Mouse (Mus musculus) left cerebral cortex, postnatal 4 days (tissue): ENCODE results near the gene Spata13. TPM values are rescaled to one million over a fixed set of nuclear protein-coding genes. Genes with fewer than 3 reads are reported as not detected.

ENCODE experiments used
- DNase-seq: peaks from one replicate; pipeline ENCODE4 v3.0.0-alpha.2; 2022
- intact Hi-C: fragments of 180-260 bp; cut with DNase I; formaldehyde crosslinking; loops from one replicate; pipeline ENCODE4 v1.15.1; 2025
- total RNA-seq, 2 experiments: library from RNA; stranded (reverse); gene quantifications; 2 replicates each; pipeline ENCODE4 v1.2.3; 2021

Gene Spata13
- total RNA-seq, 2 experiments from 2014 or later: 19.2 to 22.3 TPM

DNA sequence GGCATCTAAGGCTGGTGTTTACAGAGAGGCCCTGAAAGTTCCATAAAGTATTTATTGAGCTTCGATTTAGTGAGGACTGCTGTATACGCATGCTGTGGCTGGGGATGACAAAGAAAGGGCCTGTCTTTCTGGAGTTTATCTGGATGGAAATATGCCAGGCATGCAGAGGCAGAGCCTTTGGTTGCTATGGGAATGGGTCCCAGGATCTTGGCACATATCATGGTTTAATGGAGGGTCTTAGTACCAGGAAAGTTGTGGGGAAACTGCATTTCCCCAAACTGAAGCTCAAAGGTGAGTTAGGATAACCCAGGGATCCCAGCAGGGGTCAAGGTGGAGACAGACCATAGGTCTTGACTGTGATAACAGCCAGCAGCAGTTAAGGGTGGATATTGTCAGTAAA, 37.7 kb downstream of the Spata13 start:
- DNase-seq: no peak
- intact Hi-C loops: no loop called here

DNA sequence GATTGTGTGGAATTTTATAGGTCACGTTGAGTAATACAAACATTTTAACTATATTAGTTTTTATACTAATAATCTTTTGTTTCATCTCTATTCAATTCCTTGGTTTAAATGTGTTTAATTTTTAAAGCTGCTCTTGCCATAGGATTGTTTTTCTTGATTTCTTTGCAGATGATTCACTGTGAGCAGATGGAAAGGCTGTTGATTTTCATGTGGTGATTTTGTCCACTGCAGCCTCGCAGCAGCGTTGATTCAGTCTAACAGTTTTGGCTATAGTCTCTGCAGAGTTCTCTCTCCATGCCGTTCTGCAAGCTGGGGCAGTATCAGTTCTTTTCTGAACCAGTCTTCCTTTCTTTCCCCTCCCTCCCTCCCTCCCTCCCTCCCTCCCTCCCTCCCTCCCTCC, 41.9 kb downstream of the Spata13 start:
- intact Hi-C loops: no loop called here
- DNase-seq: no peak

DNA sequence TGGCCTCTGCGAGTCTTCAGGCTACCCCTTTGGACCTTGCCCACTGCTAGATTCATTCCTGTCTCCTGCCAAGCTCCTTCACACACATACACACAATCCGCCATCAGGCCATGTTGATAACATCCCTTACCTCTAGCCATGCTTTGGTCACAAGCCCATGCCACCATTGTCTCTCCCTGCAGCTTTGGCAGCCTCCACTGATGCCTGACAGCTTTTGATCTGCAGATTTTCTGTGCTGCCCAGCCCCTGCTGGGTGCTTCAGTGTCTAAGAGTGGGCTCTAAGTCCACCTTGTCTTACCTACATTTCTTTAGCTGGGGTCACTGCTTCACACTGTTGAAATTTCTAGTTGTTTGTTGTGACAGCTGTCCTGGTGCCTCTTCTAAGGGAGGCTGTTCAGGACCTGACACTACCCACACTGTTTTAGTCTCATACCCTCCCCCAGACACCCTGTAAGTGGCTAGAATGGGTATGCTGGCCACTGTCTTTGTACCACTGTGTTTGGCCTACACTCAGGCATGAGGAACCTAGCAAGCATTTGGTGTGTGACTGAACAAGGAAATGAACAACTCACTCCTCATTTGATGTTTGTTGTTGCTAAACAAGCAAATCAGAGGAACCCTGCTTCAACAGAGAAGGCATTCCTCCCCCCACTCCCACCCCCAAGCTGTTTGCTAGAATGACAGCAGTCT, 43.0 kb downstream of the Spata13 start:
- no peak for DNase-seq

DNA sequence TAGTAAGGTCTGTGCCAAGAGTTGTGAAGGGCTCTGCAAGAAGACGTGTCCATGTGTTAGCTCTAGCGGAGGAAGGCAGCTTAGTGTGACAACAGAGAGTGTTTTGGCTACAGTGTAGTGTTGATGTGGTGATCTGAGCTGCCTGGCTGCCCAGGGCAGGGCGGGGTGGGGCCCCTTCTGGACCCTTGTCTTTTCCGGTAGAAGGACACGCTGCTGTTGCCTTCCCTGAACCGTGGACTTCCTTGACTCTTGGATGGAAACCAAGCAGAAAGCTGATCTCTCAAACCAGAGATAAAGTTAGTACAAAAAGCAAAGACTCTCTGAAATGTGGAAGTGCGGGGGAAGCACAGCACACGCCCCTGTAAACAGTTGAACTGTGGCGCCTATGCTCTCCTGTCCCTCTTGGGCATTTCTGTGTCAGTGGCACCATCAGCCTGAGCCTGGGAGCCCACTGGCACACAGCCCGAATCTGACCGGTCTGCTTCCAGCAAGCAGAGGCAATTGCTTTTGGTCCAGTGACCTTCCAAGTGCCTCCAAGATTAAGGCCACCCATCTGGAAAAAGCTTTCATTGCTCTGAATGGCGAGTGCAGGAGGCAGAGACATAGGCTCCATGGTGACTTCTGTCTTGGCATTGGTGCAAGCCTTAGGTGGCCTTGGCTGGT, 48.7 kb downstream of the Spata13 start:
- intact Hi-C loops: loop anchor here (10.0 kb wide), 1 partner anchor 308 kb away; the partner anchor contains the start of gene Amer2
- DNase-seq: peak; percentile 98

More for the DNA sequence above, 43.0 kb downstream of the Spata13 start:
- intact Hi-C loops: no loop called here

DNA sequence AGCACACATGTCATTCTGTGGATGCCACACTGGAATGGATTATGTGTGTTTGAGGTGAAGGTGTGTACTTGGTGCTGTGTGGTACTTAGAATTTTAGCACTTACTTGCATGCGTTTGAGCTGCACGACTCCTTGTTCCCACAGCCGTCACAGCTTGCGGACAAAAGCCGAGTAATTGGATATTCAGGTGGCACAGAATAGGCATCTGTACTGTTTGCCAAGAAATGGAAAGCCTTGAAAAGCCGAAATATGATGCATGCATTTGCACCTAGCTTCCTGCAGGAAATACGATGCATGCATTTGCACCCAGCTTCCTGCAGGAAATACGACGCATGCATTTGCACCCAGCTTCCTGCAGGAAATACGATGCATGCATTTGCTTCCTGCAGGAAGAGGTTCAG, 50.2 kb downstream of the Spata13 start:
- no peak for DNase-seq
- intact Hi-C loops: loop anchor here (10.0 kb wide), 1 partner anchor 309 kb away; the partner anchor contains the start of gene Amer2

DNA sequence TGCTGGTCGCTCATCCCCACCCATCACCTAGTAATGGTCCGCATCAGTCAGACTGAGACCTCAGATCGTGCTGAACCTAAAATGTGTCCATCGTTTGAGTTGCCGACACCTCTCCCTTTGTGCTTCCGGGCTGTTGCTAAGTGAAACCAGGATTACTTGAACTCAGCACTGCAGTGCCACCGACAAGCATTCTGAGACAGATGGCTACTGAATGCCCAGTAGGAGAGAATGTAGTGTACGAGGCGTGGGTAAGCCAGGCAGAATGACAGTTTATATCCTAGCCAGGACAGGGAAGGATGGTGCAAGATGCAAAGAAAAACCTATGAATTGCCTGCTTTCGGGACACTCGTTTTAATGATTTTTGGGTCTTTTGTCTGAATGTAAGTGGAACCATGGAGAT, 52.9 kb downstream of the Spata13 start:
- intact Hi-C loops: loop anchor here (10.0 kb wide), 1 partner anchor 312 kb away; the partner anchor contains the start of gene Amer2
- no peak for DNase-seq

DNA sequence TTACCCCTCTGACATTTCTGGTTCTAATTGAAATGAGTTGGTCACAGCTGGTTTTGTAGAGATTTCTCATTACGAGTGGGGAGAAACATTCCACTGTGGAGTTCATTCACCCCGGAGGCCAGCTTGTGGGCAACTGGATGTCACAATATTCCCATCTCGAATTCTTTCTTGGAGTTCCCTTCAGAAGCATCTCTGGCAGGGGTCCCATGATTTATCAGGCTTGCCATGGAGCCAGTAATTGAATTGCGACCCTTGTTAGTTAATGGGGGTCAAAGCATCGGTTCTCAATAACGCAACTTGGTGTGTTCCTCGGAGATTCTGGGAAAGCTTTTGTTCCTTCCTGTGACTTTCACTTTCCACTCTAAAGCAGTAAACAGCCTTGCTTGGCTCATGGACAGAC, 53.4 kb downstream of the Spata13 start:
- no peak for DNase-seq
- intact Hi-C loops: loop anchor here (10.0 kb wide), 1 partner anchor 312 kb away; the partner anchor contains the start of gene Amer2

DNA sequence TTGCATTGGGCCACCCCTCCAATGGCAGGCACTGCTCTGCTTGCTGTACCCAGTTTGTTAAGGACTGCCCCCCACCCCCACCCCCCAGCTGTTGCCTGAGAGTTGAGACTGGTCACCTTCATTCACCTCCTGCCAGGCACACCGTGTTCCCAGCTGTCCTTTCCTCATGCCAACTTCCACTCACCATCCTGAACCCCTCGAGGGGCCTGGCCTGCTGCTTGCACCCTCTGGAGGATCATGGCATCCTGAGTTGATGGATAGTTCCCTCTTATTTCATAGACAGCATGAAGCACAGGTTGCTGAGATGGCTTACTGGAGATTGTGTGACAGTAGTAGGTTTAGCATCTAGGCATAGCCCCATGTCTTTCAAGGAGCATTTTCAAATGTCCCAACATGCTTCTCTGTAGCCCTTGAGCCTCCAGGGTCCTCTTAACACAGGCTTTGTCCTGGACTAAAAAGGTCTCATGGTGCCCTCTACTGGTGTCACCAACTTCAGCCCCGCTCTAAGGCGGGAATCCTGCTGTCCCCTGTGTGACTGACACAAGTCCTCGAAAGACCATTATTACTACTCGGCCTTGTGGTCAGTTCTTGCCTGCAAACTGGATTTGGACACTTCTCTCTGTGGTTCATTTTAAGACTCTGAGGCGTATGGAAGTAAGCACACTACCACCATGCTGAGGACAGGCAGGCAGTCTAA, 54.9 kb downstream of the Spata13 start:
- peak; percentile 77 for DNase-seq
- intact Hi-C loops: loop anchor here (2.0 to 10.0 kb wide), 2 partner anchors 164 to 314 kb away; partner anchors contain the start of gene Amer2

DNA sequence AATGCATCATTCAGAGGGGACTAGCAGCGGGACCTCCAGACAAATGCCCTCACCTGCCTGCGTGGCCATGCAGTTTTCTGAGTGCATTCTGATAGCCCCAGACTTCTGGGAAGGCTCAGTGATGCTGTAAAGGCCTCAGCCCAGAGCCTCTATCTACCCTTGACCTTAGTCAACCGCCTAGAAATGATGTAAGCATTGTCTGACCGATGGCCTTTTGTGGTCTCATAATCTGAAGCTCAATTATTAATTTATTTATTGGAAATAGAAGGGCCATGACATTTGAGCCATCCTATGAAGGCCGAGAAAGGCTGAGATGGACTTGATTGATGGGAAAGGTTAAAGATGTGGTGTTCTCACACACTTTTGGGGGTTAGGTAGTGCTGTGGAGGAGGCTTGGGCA, 56.0 kb downstream of the Spata13 start:
- no peak for DNase-seq
- intact Hi-C loops: loop anchor here (2.0 to 10.0 kb wide), 3 partner anchors 165 to 315 kb away; partner anchors contain the start of gene Amer2

DNA sequence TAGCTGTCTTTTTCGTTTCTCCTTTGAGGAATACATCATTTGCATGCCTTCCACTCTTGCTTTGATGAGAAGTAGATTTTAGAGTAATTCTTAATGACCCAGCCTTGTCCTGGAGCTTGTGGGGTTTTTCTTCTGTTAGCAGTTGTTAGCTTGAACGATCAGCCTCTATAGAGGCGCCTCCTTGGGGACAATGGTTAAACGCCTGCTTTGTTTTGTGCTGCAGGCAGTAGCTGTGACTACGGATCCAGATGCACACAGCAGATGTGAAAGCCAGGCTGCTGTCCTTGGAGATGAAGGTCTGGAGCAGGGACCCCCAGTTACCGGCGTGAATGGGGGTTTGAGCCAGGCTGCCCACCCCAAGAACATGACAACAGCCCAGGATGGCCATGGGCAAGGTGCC, 56.8 kb downstream of the Spata13 start:
- DNase-seq: no peak
- intact Hi-C loops: loop anchor here (5.0 kb wide), 1 partner anchor 178 kb away; no protein-coding TSS in a partner anchor

DNA sequence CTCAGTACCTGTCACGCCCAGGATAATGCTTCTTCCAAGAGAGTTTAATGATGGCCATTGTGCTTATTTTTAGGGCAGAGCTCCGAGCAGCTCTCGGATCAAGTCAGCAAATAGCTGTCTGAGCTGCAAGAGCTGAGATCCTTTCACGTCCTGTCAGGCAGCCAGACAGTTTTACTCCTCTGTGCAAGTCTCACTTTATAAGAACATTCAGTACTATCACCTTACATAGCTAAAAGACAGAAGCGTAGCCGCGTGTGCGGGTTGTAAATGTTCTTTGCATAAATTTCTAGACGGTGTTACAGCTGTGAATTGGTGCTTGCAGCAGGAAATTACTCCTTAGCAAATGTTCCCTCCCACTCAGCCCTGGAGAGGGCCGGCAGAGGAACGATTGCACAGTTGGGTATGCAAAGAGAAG, 59.3 kb downstream of the Spata13 start:
- intact Hi-C loops: loop anchor here (5.0 kb wide), 1 partner anchor 181 kb away; no protein-coding TSS in a partner anchor

DNA sequence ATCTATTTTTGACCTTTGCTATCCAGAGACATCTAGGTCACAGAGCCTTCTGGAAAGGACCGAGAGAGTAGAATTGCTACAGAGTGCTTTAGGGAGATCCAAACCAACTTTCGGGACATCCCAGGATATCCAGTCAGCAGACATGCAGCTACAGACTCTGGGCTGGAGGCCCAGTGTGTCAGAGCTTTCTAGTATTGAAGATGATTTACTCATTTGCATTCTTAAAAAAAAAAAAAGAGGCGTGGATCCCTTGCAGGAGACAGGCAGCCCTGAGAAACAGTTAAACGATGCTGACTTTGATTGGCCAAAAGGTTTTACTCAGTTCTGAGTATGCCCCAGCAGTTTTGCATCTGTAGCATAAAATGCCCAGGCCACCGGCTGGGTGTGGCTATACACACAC, 59.9 kb downstream of the Spata13 start:
- intact Hi-C loops: loop anchor here (5.0 kb wide), 1 partner anchor 181 kb away; no protein-coding TSS in a partner anchor
- no peak for DNase-seq

More for the DNA sequence above, 59.3 kb downstream of the Spata13 start:
- no peak for DNase-seq

DNA sequence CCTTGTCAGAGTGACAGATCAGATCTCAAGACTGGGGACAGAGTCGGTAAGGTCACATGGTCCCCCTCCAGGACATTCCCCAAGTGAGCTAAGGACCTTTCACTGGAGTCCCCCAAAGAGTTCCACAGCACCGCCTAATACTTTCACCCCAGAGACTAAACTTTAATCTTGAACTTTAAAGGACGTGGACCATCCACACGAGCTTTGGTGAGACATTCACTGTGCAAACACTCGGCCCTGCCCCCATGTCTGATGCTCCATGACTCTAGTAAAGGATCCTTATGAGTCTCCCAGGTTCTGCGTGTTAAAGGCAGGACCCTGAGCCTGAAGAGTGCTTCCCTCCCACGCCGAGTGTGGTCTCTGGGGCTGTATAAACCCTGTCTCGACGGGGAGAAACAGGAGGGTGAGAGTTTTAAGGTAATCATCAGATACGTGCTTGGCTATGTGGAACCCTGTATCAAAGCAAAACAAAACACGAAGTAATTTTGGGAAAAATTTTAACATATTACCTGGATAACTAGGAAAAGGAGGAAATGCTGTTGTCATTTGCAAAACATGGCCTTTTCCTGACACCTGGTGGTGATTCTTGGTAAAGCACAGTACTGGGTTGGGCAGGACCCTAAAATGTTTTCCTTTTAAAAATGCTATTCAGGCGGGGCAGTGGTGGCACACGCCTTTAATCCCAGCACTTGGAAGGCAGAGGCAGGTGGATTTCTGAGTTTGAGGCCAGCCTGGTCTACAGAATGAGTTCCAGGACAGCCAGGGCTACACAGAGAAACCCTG, 60.6 kb downstream of the Spata13 start:
- DNase-seq: peak; percentile 63
- intact Hi-C loops: loop anchor here (5.0 kb wide), 1 partner anchor 182 kb away; no protein-coding TSS in a partner anchor

DNA sequence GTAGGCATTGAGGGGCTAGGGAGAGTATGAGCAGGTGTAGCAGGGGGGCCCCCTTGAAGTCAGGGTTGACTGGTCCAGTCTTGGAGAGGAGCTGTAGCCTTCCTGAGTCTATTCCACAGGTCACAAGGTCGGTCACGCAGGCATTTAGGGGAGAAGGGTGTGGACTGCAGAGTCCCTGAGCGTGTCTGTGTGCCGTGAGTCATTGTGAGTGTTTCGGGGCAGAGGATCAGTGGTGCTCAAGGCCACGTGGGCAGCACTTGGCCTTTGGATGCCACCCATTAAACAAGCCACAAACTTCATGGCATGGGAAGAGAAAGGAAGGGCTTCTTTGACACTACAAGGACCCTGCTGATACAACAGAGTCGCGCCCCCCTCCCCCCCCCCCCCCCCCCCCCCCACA, 63.5 kb downstream of the Spata13 start:
- DNase-seq: no peak
- intact Hi-C loops: loop anchor here (5.0 kb wide), 2 partner anchors 445 to 1095 kb away; partner anchors contain the start of genes Gm49336 and Nupl1

DNA sequence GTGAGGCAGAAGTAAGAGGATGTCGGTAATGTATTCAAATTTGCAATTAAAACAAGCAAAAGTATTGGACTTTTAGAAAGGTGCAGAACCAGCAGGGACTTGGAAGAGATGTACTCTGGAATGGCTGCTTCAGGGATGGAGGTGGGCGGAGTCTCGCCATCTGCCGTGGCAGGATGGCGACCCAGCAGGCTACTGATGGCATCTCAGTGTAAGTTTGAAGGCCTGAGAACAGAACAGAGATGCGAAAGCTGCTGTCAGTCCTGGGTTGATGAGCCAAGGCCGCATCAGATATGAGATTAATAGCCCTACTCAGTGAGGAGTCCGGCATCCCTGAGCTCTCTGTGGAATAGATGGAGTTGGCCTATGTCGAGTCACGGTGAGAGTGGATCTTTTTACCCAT, 65.2 kb downstream of the Spata13 start:
- DNase-seq: peak; percentile 80
- intact Hi-C loops: loop anchor here (5.0 kb wide), 2 partner anchors 447 to 1097 kb away; partner anchors contain the start of genes Gm49336 and Nupl1

DNA sequence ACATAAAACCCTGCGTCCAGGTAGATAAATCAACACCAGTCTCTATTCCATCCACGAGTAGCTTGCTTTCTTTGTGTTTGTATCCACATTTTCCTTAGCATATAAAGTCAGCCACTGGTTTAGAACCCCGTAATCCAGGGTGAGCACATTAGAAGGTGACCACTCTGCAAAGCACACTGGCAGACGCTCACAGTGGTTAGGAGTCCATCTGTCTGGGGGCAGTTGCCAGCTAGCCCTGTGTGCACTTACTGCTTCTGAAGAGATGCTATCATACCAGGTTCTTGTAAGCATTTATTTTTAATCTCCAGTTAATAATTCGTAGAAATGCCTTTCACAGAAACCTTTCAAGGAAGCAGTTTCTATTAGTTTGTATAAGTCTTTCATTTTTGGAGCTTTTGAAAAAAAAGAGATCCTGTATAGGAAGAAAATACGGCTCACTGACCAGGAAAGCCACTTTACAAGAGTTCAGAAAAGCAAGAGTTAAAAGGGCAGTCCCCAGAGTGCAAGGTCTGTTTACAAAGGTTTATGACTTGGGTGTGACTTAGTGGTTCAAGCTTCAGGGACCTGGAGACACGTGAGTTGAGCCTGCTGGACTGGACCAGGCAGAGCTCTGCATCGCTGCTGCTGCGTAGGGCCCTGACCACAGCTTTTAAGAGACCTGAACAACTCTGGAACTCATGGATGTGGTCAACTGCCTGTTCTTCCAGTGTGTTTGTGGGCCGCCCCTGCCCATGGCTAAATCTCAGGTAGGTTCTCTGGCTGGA, 68.8 kb downstream of the Spata13 start:
- no peak for DNase-seq
- intact Hi-C loops: no loop called here

DNA sequence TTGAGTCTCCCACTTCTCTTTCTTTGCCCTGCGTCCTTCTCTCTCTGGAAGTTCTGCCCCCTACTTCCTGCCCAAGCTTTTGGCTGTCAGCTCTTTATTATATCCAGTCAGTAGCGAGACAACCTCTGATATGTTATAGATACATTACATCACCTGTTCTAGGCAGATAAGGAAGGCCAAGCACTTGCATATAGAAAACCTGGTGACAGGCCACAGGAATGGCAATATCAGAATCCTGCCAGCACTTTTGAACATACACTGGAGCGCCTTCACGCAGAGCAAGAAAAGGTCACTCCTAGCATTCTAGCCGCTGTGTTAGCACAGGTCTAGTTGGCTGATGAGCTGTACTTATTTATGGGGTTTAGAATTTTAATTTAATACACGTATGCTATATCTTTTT, 70.7 kb downstream of the Spata13 start:
- intact Hi-C loops: no loop called here
- DNase-seq: no peak

DNA sequence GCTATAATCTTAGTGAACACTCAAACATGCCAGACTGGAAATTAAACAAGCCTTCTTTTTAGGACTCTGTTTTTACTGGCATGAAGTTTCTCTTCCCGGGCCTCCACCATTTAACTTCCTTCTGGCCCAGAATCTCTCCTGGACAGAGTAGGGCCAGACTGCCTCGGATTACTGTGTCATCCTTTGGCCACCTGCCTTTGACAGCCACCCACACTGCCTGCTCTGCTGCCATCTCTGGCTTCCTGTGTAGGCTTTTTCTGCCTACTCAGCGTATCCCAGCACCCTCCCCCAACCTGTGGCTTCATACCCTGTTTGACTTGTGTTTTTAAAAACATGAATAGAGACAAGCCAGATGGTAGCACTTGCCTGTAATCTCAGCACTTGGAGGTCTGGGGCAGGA, 71.2 kb downstream of the Spata13 start:
- intact Hi-C loops: no loop called here
- DNase-seq: peak; percentile 55

DNA sequence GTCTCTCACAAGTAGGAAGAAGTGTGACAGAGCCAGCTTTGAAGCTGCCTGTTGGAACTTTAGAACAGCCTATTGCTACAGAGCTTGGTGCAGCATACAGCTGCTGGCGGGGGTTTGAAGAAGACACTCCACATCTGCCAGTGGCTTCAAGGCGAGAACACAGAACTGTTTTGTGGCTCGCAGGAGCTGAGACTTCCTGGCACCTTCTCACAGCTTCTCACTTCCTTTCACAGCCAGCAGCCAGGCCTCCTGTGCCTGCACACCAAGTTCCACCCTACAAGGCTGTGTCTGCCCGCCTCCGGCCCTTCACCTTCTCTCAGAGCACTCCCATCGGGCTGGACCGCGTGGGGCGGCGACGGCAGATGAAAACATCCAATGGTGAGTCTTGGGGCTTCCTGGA, 75.4 kb downstream of the Spata13 start:
- intact Hi-C loops: no loop called here

More for the DNA sequence above, 75.4 kb downstream of the Spata13 start:
- no peak for DNase-seq
